In the genomic region with DNA sequence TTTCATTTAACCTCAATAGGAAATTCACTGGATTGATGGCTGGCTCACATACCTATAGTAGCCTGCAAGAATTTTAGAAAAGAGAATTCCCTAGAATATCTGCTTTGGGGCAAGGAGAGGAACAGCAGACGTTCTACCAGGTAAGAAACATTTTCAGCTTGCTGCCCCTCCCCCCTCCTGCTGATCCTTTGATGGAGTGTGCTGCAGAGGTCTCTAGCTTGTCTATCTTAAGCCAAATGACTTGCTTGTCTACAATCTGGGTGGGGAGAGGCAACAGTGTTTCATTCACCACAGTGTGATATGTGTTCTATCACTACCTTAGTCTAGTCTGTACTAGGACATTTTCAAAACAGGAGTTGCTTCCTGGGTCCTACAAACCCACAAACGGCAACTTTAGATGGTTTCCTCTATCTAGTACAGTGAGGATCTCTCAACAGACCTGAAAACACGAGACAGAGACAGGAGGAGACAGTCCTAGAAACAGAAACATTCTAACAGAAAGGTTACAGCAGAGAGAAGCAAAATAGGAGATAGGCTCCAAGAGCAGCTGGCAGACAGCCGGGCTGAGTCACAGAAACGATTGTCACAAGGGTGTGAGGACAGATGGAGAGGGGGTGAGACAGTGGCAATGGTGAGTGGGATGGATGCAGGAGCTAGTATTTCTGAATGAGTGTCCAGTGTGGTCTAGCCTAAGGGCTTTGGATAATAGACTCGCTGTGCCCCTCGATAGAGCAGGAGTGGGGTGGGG, we compare ENCODE assay signal across 9 mouse cellular contexts. TPM values are rescaled to one million over a fixed set of nuclear protein-coding genes. Genes with fewer than 3 reads are reported as not detected.
DNase-seq lines count a peak whose midpoint lies in the region; ATAC-seq and TF ChIP-seq lines count a peak whose summit lies in the region.
"Had no signal": no experiment of that assay in that cellular context is flagged by ENCODE, and none has a peak within 500 bp of the region (broad histone marks: within the 10 kb centered on the region; RNA-seq: fewer than 3 reads in every experiment).

No protein-coding gene starts in this region.

- TF ChIP-seq CTCF in CH12.LX (conservative IDR thresholded peaks at IDR 0.05 in 1 of 2, IDR thresholded peaks at IDR 0.05 in 1 of 2; ENCODE audit: low read depth in 2 of 2, low read length in 2 of 2) = no peak
- TF ChIP-seq CTCF in forebrain, postnatal 0 days (IDR thresholded peaks at IDR 0.05; ENCODE audit: low read depth) = no peak

- no peaks in the 10 kb centered on the region for H3K79me2 ChIP-seq in CH12.LX (replicated peaks; ENCODE audit: control insufficient read depth, extremely low read depth, insufficient read depth, poor library complexity, severe bottlenecking)

- H3K27ac ChIP-seq in CH12.LX (ENCODE audit: insufficient read depth, low read depth) = peak overlapping the region; percentile 11; the same call in 1 of the 2 replicates
- no peak overlapping the region for H3K27ac ChIP-seq in forebrain, postnatal 0 days (ENCODE audit: low read depth, low read length)
- peak overlapping the region; percentile 17; the same call in 1 of the 2 replicates for H3K27ac ChIP-seq in hindbrain, embryonic 12.5 days

- no peaks in the 10 kb centered on the region for H3K9me3 ChIP-seq in CH12.LX (replicated peaks; ENCODE audit: low read length)
- no peaks in the 10 kb centered on the region for H3K9me3 ChIP-seq in forebrain, postnatal 0 days (ENCODE audit: low read length)
- no peaks in the 10 kb centered on the region for H3K9me3 ChIP-seq in hindbrain, embryonic 12.5 days (replicated peaks)

- ATAC-seq in forebrain, postnatal 0 days = peak; percentile 30; the same call in 1 of the 2 replicates
- ATAC-seq in hindbrain, embryonic 12.5 days (ENCODE audit: low FRiP score) = peak; percentile 61; the same call in 1 of the 2 replicates
- ATAC-seq in granulocyte monocyte progenitor cell, adult 5-6 weeks (replicated peaks; ENCODE audit: poor library complexity, severe bottlenecking) = no peak

- H3K36me3 ChIP-seq in CH12.LX (replicated peaks in 1 of 2; ENCODE audit: control insufficient read depth in 1 of 2, insufficient read depth in 1 of 2, low read length in 1 of 2) = no peaks in the 10 kb centered on the region
- no peaks in the 10 kb centered on the region for H3K36me3 ChIP-seq in forebrain, postnatal 0 days (ENCODE audit: insufficient read depth)
- no peaks in the 10 kb centered on the region for H3K36me3 ChIP-seq in hindbrain, embryonic 12.5 days

- H3K27me3 ChIP-seq in CH12.LX (replicated peaks) = no peaks in the 10 kb centered on the region
- H3K27me3 ChIP-seq in forebrain, postnatal 0 days (ENCODE audit: insufficient read depth, low read length) = no peaks in the 10 kb centered on the region
- no peaks in the 10 kb centered on the region for H3K27me3 ChIP-seq in hindbrain, embryonic 12.5 days

- DNase-seq in CH12.LX (ENCODE audit: extremely low read depth) = peak; percentile 35
- peak; percentile 85 for DNase-seq in adrenal gland, adult 2 months
- peak; percentile 38 for DNase-seq in forebrain, postnatal 0 days
- peak; percentile 84 to 85 for DNase-seq in left cerebral cortex, postnatal 36 days (ENCODE audit: low spot score in 2 of 2)
- no peak for DNase-seq in embryo, embryonic 11 days
- DNase-seq in kidney, postnatal 10 days = no peak

- dilution Hi-C loops in CH12.LX (cut with MboI; ENCODE audit: extremely low pct_ligation_motif_present, extremely low pct_unique_long_range_greater_than_20kb, low sequenced_read_pairs) = no loop called here

- peak overlapping the region; percentile 72 for H3K9ac ChIP-seq in CH12.LX (ENCODE audit: insufficient read depth, low read depth)
- H3K9ac ChIP-seq in forebrain, postnatal 0 days = 0 out of 2 replicates have a peak overlapping the region, but pooled peaks have one; percentile 6
- no peak overlapping the region for H3K9ac ChIP-seq in hindbrain, embryonic 12.5 days

- TF ChIP-seq RAD21 in CH12.LX (IDR thresholded peaks at IDR 0.05; ENCODE audit: low read depth, low read length) = no peak

- in situ Hi-C loops in CH12.LX (cut with MboI; ENCODE audit: low pct_ligation_motif_present, low pct_unique_long_range_greater_than_20kb, low sequenced_read_pairs) = no loop called here

- TF ChIP-seq POLR2A in CH12.LX (IDR thresholded peaks at IDR 0.05; ENCODE audit: low read depth, low read length) = no peak

- peaks cover 21 to 61% of the 10 kb centered on the region in 2 experiments for H3K4me1 ChIP-seq in CH12.LX (ENCODE audit: control insufficient read depth in 1 of 2, insufficient read depth in 2 of 2)
- no peaks in the 10 kb centered on the region for H3K4me1 ChIP-seq in forebrain, postnatal 0 days (ENCODE audit: insufficient read depth)
- peaks cover 15% of the 10 kb centered on the region for H3K4me1 ChIP-seq in hindbrain, embryonic 12.5 days

- H3K4me2 ChIP-seq in CH12.LX (ENCODE audit: insufficient read depth, low read depth, poor library complexity, severe bottlenecking) = peak overlapping the region; percentile 86
- H3K4me2 ChIP-seq in forebrain, postnatal 0 days (ENCODE audit: low read depth) = no peak overlapping the region
- H3K4me2 ChIP-seq in hindbrain, embryonic 12.5 days (replicated peaks) = no peak overlapping the region

- no peak for TF ChIP-seq EP300 in CH12.LX (IDR thresholded peaks at IDR 0.05; ENCODE audit: low read length)

- H3K4me3 ChIP-seq in CH12.LX (replicated peaks in 1 of 3; ENCODE audit: low read depth in 2 of 3, low read length in 2 of 3, poor library complexity in 1 of 3) = peak overlapping the region; percentile 11 to 37 (median 21)
- H3K4me3 ChIP-seq in forebrain, postnatal 0 days (ENCODE audit: low read depth, low read length) = no peak overlapping the region
- H3K4me3 ChIP-seq in hindbrain, embryonic 12.5 days = no peak overlapping the region

- intact Hi-C loops in left cerebral cortex, postnatal 36 days (cut with DNase I) = loop anchor here (5.0 to 10.0 kb wide), 4 partner anchors 65 to 310 kb away; no protein-coding TSS in a partner anchor

- WGBS in forebrain, postnatal 0 days = 37% methylated on average over 7 of the region's 7 CpGs
- 52% methylated on average over 7 of the region's 7 CpGs for WGBS in hindbrain, embryonic 12.5 days

TF ChIP-seq in CH12.LX, 34 proteins besides CTCF, POLR2A, EP300 and RAD21:
- TF ChIP-seq E2F4 (IDR thresholded peaks at IDR 0.05; ENCODE audit: insufficient replicate concordance, low read depth, low read length) (no peak), JUND (conservative IDR thresholded peaks at IDR 0.05; ENCODE audit: low read depth, low read length) (no peak), CHD1 (IDR thresholded peaks at IDR 0.05; ENCODE audit: low read depth, low read length) (no peak), SMC3 (IDR thresholded peaks at IDR 0.05; ENCODE audit: low read depth, low read length) (no peak), USF1 (IDR thresholded peaks at IDR 0.05; ENCODE audit: low read depth, low read length) (no peak), ZNF384 (IDR thresholded peaks at IDR 0.05; ENCODE audit: low read depth, low read length) (0 out of 2 replicates have a peak, but pooled peaks have one; percentile 7), IRF4 (IDR thresholded peaks at IDR 0.05; ENCODE audit: low read depth, low read length) (no peak), NRF1 (IDR thresholded peaks at IDR 0.05; ENCODE audit: low read depth, low read length) (no peak), CHD2 (IDR thresholded peaks at IDR 0.05; ENCODE audit: low read length) (peak; percentile 65; the same call in 1 of the 2 replicates), ZC3H11A (IDR thresholded peaks at IDR 0.05; ENCODE audit: low read depth, low read length) (no peak), USF2 (conservative IDR thresholded peaks at IDR 0.05; ENCODE audit: low read depth, low read length) (no peak), GABPA (IDR thresholded peaks at IDR 0.05; ENCODE audit: insufficient replicate concordance, low read depth, low read length) (no peak), KAT2A (IDR thresholded peaks at IDR 0.05; ENCODE audit: insufficient replicate concordance, low read length) (no peak)

RNA-seq across cellular contexts. Expression of a gene that starts 41.2 kb away (rescaled TPM):
- total RNA-seq in CH12.LX (2012; rRNA removed) (0.04 and 0.13 TPM in 2 replicates), CH12.LX (2014; rRNA removed) (0.31 and 0.62 TPM in 2 replicates)
- 0.30 and 0.31 TPM in 2 replicates for polyA plus RNA-seq in CH12.LX (2012; ENCODE audit: insufficient read length, low read depth)
- total RNA-seq in adrenal gland, adult 2 months (2021) = under 1 TPM in 1 of 2 experiments, not detected in 1; 0.35 TPM
- 0.04 TPM in 1 of 2 replicates, not detected in the other for polyA plus RNA-seq in adrenal gland, adult 2 months (2012; rRNA removed)
- total RNA-seq in forebrain, postnatal 0 days (2014; rRNA removed) = 0.29 and 1.1 TPM in 2 replicates
- polyA plus RNA-seq in forebrain, postnatal 0 days (2015; fragmentation: Nextera tagmentation; extraction: Ambion mirVana) = 0.19 and 0.30 TPM in 2 replicates
- polyA plus RNA-seq in hindbrain, embryonic 12.5 days (2016; fragmentation: Nextera tagmentation; extraction: Ambion mirVana) = 0.12 and 0.21 TPM in 2 replicates
- total RNA-seq in left cerebral cortex, postnatal 36 days (2021) = 1 to 10 TPM; 1.1 to 1.4 TPM
- total RNA-seq in granulocyte monocyte progenitor cell, adult 5-6 weeks (2014; fragmentation: Nextera tagmentation) = 0.38 TPM in 1 of 2 replicates, not detected in the other
- 0.09 TPM in 1 of 2 replicates, not detected in the other for total RNA-seq in granulocyte monocyte progenitor cell, adult 5-6 weeks (2017)
- total RNA-seq: hematopoietic stem cell, adult 5-6 weeks had no signal

Comparison
In these comparisons a context has a peak if more than half of its experiments do, and no peak if none do; other contexts are left out.
1. DNase-seq: peak in CH12.LX (single experiment), adrenal gland, adult 2 months (single experiment), forebrain, postnatal 0 days (single experiment) and left cerebral cortex, postnatal 36 days (2 of 2); none in embryo, embryonic 11 days (single experiment) and kidney, postnatal 10 days (single experiment).
2. H3K4me3 ChIP-seq: peak in CH12.LX (3 of 3); none in forebrain, postnatal 0 days (single experiment) and hindbrain, embryonic 12.5 days (single experiment).